Mouse (Mus musculus) olfactory bulb, adult 2 months (tissue): Measurements from ENCODE around the gene Nupr1l. TPM values are rescaled to one million over a fixed set of nuclear protein-coding genes. Genes with fewer than 3 reads are reported as not detected.

Source experiments
- H3K27ac ChIP-seq: fragments of 200-500 bp; 2 replicates; pipeline ENCODE4 v1.5.1; 2012; ENCODE audit warnings: low read depth, low read length; ENCODE audit not compliant: insufficient read depth
- H3K4me1 ChIP-seq: fragments of 200-500 bp; 2 replicates; pipeline ENCODE4 v1.6.1; 2012; ENCODE audit warnings: low read length; ENCODE audit not compliant: control insufficient read depth, insufficient read depth
- H3K4me3 ChIP-seq: fragments of 200-500 bp; 2 replicates; pipeline ENCODE4 v1.5.1; 2012; ENCODE audit warnings: mild to moderate bottlenecking, low read depth, low read length, moderate library complexity; ENCODE audit not compliant: insufficient read depth
- CTCF ChIP-seq: fragments of 200-500 bp; IDR thresholded peaks from 2 replicates; pipeline ENCODE4 v1.5.1; 2012; ENCODE audit warnings: low read depth, mild to moderate bottlenecking, low read length, moderate library complexity; ENCODE audit not compliant: insufficient read depth
- POLR2A ChIP-seq: fragments of 200-500 bp; IDR thresholded peaks from 2 replicates; pipeline ENCODE4 v1.6.1; 2012; ENCODE audit warnings: mild to moderate bottlenecking, low read depth, low read length, moderate library complexity; ENCODE audit not compliant: insufficient read depth
- WGBS: fragments of 180-500 bp; shearing (Covaris S2); methylation state at CpG from one replicate; pipeline ENCODE4 v1.1.7; 2018; 5-methylcytosine and 5-hydroxymethylcytosine counted together
- polyA plus RNA-seq: library from polyadenylated mRNA; stranded (reverse); fragments of >200 nt; gene quantifications from 2 replicates; pipeline ENCODE4 v1.2.4, GENCODE M21; 2012; ENCODE audit warnings: low replicate concordance; ENCODE audit not compliant: missing spikeins, insufficient read depth, insufficient read length

The Nupr1l gene
- not detected in 2 replicates for polyA plus RNA-seq

- peak within 1 kb of the TSS; percentile 78 for H3K27ac ChIP-seq
- 0 out of 2 replicates have a peak, but pooled peaks cover 4% of the 10 kb centered on the region for H3K4me1 ChIP-seq
- under 1% methylated on average over 63 of the region's 63 CpGs for WGBS
- TF ChIP-seq CTCF (no peak), POLR2A (peak; percentile 83)
- H3K4me3 ChIP-seq, result peak within 1 kb of the TSS; percentile 81
These were observed at the start of gene Nupr1l for GRCm38 (mm10) chr5:129908242-129908965. Gene Nupr1l, plus strand, starts transcription at chr5:129908540.

GRCm38 (mm10) chr5:129862325-129862724 is 46.0 kb upstream of the Nupr1l start:
- Histone ChIP-seq H3K27ac (no peak overlapping the region), H3K4me1 (peaks cover 5% of the 10 kb centered on the region), H3K4me3 (no peak overlapping the region)
- 96% methylated on average over 6 of the region's 6 CpGs for whole genome bisulfite sequencing
- TF ChIP-seq CTCF (no peak), POLR2A (no peak)

GRCm38 (mm10) chr5:129864467-129864866 is 43.9 kb upstream of the Nupr1l start:
- TF ChIP-seq CTCF (peak; percentile 20; the same call in 1 of the 2 replicates), POLR2A (no peak)
- H3K4me3 ChIP-seq, result no peak overlapping the region
- WGBS, result 12% methylated on average over 18 of the region's 18 CpGs
- peaks cover 5% of the 10 kb centered on the region for H3K4me1 ChIP-seq
- no peak overlapping the region for H3K27ac ChIP-seq

- no peak overlapping the region for H3K27ac ChIP-seq
- peaks cover 5% of the 10 kb centered on the region for H3K4me1 ChIP-seq
- WGBS, result 89% methylated on average over 12 of the region's 12 CpGs
- no peak for TF ChIP-seq POLR2A
- no peak for TF ChIP-seq CTCF
- H3K4me3 ChIP-seq, result no peak overlapping the region
These were observed 42.5 kb upstream of the Nupr1l start for GRCm38 (mm10) chr5:129865841-129866240.

GRCm38 (mm10) chr5:129869238-129869995 is 38.9 kb upstream of the Nupr1l start:
- Histone ChIP-seq H3K4me3 (no peak overlapping the region), H3K4me1 (peaks cover 2% of the 10 kb centered on the region), H3K27ac (no peak overlapping the region)
- TF ChIP-seq POLR2A (no peak), CTCF (no peak)
- WGBS, result 90% methylated on average over 19 of the region's 19 CpGs

GRCm38 (mm10) chr5:129871238-129871637 is 37.1 kb upstream of the Nupr1l start:
- no peak overlapping the region for H3K27ac ChIP-seq
- no peak for TF ChIP-seq POLR2A
- no peak overlapping the region for H3K4me3 ChIP-seq
- H3K4me1 ChIP-seq, result no peaks in the 10 kb centered on the region
- 87% methylated on average over 2 of the region's 2 CpGs for WGBS

GRCm38 (mm10) chr5:129873942-129874341 is 34.4 kb upstream of the Nupr1l start:
- Histone ChIP-seq H3K4me3 (no peak overlapping the region), H3K27ac (no peak overlapping the region), H3K4me1 (no peaks in the 10 kb centered on the region)
- WGBS, result 88% methylated on average over 12 of the region's 12 CpGs
- no peak for TF ChIP-seq POLR2A
- no peak for TF ChIP-seq CTCF

- Histone ChIP-seq H3K4me3 (no peak overlapping the region), H3K4me1 (no peaks in the 10 kb centered on the region), H3K27ac (no peak overlapping the region)
- 78% methylated on average over 11 of the region's 11 CpGs for WGBS
- no peak for TF ChIP-seq POLR2A
- no peak for TF ChIP-seq CTCF
These were observed 33.2 kb upstream of the Nupr1l start for GRCm38 (mm10) chr5:129875098-129875497.
